Mouse (Mus musculus) thymus, adult 2 months (tissue): ENCODE results near the gene Dennd1c. TPM values are rescaled to one million over a fixed set of nuclear protein-coding genes. Genes with fewer than 3 reads are reported as not detected.

Experiments used
- DNase-seq: peaks from one replicate; pipeline ENCODE4 v3.0.0; 2021
- H3K27ac ChIP-seq: fragments of 200-500 bp; 2 replicates; pipeline ENCODE4 v1.5.1; 2012; ENCODE audit warnings: low read length, control low read depth; ENCODE audit not compliant: control insufficient read depth, insufficient read depth
- H3K27me3 ChIP-seq: fragments of 200-500 bp; 2 replicates; pipeline ENCODE4 v1.6.1; 2012; ENCODE audit warnings: mild to moderate bottlenecking, low read length, moderate library complexity, mixed read lengths; ENCODE audit not compliant: control insufficient read depth, insufficient read depth
- H3K36me3 ChIP-seq: fragments of 200-500 bp; 2 replicates; pipeline ENCODE4 v1.6.1; 2012; ENCODE audit warnings: mild to moderate bottlenecking, low read length, moderate library complexity; ENCODE audit not compliant: control insufficient read depth, insufficient read depth
- H3K4me1 ChIP-seq: fragments of 200-500 bp; replicated peaks from 2 replicates; pipeline ENCODE4 v1.6.1; 2012; ENCODE audit warnings: low read length; ENCODE audit not compliant: control insufficient read depth, insufficient read depth
- H3K4me3 ChIP-seq: fragments of 200-500 bp; 2 replicates; pipeline ENCODE4 v1.5.1; 2012; ENCODE audit warnings: mild to moderate bottlenecking, low read length, control low read depth, moderate library complexity; ENCODE audit not compliant: control insufficient read depth, insufficient read depth
- CTCF ChIP-seq: fragments of 200-500 bp; IDR thresholded peaks from 2 replicates; pipeline ENCODE4 v1.5.1; 2012; ENCODE audit warnings: mild to moderate bottlenecking, control low read depth, low read length, moderate library complexity, borderline replicate concordance; ENCODE audit not compliant: control insufficient read depth, poor library complexity, insufficient read depth; ENCODE audit errors: extremely low read depth
- POLR2A ChIP-seq: fragments of 200-500 bp; IDR thresholded peaks from 2 replicates; pipeline ENCODE4 v1.6.1; 2012; ENCODE audit warnings: mild to moderate bottlenecking, low read length, control low read depth, moderate library complexity; ENCODE audit not compliant: control insufficient read depth, poor library complexity, insufficient read depth; ENCODE audit errors: extremely low read depth
- WGBS: fragments of 180-500 bp; shearing (Covaris S2); methylation state at CpG from one replicate; pipeline ENCODE4 v1.1.7; 2018; 5-methylcytosine and 5-hydroxymethylcytosine counted together
- polyA plus RNA-seq: library from polyadenylated mRNA; depleted of rRNA; stranded (reverse); fragments of >200 nt; gene quantifications from 2 replicates; pipeline ENCODE4 v1.2.3, GENCODE M21; 2012

Gene Dennd1c
- polyA plus RNA-seq, 1 experiment: 196 TPM

DNA sequence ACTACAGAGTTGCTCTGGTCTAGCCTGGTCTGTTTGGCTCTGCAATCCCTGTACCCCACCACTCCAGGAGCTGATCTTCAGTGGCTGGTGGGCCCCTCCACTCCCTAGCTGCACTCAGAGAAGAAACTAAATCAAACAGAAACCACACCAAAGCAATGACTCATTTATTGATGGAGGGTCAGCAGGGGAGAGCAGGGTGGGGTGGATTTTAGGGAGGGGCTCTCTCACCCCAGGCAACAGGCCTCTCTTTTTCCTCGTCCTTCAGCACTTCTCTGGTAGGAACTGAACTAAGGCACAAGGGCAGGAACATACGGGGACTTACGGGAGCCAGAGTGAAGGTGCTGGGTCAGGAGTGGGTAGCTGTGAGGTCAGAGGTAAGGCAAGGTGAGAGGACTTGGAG, 1.6 kb upstream of the Dennd1c start:
- no peaks in the 10 kb centered on the region for H3K27me3 ChIP-seq
- no peak for DNase-seq
- H3K36me3 ChIP-seq: no peaks in the 10 kb centered on the region
- no peak overlapping the region for H3K4me3 ChIP-seq
- WGBS: 80% methylated on average over 3 of the region's 3 CpGs
- H3K4me1 ChIP-seq: peaks cover 46% of the 10 kb centered on the region
- no peak overlapping the region for H3K27ac ChIP-seq
- no peak for TF ChIP-seq CTCF
- TF ChIP-seq POLR2A: no peak

DNA sequence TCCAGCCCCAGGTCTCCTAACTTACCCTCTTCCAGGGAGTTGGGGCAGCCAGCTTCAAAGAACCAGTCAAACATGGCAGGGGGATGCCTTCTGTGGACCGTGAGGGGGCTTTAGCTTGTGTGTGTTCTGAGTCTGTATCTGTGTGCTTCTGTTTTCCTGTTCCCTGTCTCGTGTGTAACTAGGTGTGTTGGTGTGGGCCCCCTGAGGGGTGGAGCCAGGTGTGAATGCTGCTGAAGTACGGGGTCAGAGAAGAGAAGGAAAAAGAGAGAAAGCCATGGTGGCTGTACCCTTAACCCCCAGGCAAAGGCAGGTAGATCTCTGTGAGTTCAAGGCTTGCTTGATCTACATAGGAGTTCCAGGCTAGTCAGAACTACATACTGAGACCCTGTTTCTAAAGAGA, 1.4 kb downstream of the Dennd1c start:
- 23% methylated on average over 3 of the region's 3 CpGs for WGBS
- Histone ChIP-seq H3K36me3 (no peaks in the 10 kb centered on the region; the same call in 1 of the 2 replicates), H3K27ac (peak overlapping the region; percentile 41), H3K4me3 (no peak overlapping the region; the same call in 1 of the 2 replicates), H3K4me1 (peaks cover 55% of the 10 kb centered on the region), H3K27me3 (no peaks in the 10 kb centered on the region)
- peak; percentile 44 for DNase-seq
- TF ChIP-seq POLR2A (no peak), CTCF (no peak)

DNA sequence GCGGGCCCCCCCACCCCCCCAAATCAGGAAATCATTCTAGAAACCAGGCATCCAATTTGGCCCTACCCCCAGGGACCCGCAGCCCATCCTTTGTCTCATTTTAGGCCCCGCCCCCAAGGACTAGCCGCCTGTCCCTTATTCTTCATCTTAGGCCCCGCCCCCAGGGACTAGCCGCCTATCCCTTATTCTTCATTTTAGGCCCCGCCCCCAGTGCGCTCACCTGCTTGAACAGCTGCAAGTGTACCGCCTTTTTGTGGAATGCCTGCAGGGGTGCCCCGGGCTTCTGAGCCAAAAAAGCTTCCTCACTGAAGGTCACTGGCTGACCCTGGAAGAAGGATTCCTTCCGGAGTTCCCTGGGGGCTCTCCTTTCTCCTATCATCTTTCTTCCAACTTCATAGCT, 7.6 kb downstream of the Dennd1c start:
- no peak overlapping the region for H3K27ac ChIP-seq
- H3K36me3 ChIP-seq: peaks cover 12% of the 10 kb centered on the region
- H3K4me1 ChIP-seq: peaks cover 12% of the 10 kb centered on the region
- H3K27me3 ChIP-seq: no peaks in the 10 kb centered on the region
- DNase-seq: no peak
- H3K4me3 ChIP-seq: no peak overlapping the region
- no peak for TF ChIP-seq POLR2A
- no peak for TF ChIP-seq CTCF
- 79% methylated on average over 11 of the region's 11 CpGs for WGBS

DNA sequence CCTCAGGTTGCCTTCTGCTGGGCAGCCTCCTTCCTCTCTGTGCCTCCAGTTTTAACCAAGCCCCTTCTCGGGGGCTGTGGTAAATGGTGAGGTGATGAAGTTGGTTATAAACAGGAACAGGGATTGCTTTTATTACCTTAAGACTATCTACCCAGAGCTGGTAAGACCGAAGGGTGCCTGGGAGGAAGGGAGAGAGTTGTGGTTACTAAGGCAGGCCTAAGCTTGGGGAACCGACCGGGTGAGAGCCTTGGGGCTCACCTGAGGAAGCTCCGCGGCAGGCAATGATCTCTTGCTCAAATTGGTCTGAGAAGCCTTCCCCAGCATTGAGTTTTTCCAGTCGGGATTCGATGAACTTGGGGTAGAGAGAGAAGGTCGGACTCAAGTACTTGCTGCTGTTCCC, 8.0 kb downstream of the Dennd1c start:
- DNase-seq: no peak
- TF ChIP-seq POLR2A: no peak
- no peak for TF ChIP-seq CTCF
- Histone ChIP-seq H3K4me3 (no peak overlapping the region), H3K27me3 (no peaks in the 10 kb centered on the region), H3K36me3 (peaks cover 12% of the 10 kb centered on the region), H3K27ac (no peak overlapping the region), H3K4me1 (peaks cover 11% of the 10 kb centered on the region)
- WGBS: 48% methylated on average over 9 of the region's 9 CpGs

DNA sequence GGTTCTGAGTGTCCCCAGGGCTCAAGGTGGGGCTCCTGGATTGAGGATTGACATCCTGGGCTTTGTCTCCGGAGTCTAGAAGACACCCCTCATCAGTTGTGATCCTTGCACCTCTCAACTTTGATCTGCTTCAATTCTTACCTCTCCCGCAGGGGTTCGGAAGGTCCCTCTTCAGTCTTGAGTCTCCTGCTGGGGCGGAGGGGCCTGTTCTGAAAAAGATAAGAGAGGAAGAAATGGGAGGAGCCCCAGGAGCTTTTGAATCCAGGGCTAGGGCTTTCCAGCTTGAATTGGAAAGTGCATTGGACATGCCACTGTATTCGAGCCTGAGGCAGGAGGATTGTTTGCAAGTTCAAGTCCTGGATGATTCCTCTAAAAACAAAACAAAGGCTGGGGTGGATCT, 11.4 kb downstream of the Dennd1c start:
- no peak for DNase-seq
- no peak overlapping the region for H3K27ac ChIP-seq
- H3K4me1 ChIP-seq: peaks cover 7% of the 10 kb centered on the region
- no peak overlapping the region for H3K4me3 ChIP-seq
- WGBS: 93% methylated on average over 5 of the region's 5 CpGs
- peaks cover 12% of the 10 kb centered on the region for H3K36me3 ChIP-seq
- TF ChIP-seq POLR2A: no peak
- no peak for TF ChIP-seq CTCF
- H3K27me3 ChIP-seq: peaks cover 3% of the 10 kb centered on the region; the same call in 1 of the 2 replicates

DNA sequence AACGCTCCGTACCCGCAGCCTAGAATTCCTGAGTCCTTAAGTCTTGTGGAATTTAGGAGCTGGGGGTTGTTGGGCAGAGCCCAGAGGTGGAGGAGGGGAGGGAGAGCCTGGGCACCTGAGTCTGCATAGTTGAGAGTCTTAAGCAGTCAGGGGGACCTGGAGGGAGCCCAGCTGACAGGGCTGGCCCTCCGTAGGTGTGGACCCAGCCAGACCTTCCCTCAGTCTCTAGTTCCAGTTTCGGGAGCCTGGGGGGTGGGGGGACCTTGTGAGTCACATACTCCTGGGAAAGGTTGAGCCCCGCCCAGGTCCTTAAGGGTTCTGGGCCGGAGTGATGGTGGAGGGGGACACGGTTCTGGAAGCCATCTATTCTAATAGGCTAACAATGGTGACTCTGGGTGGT, 15.3 kb downstream of the Dennd1c start:
- no peak overlapping the region for H3K4me3 ChIP-seq
- DNase-seq: no peak
- WGBS: 86% methylated on average over 8 of the region's 8 CpGs
- peaks cover 3% of the 10 kb centered on the region; the same call in 1 of the 2 replicates for H3K27me3 ChIP-seq
- H3K4me1 ChIP-seq: peaks cover 24% of the 10 kb centered on the region
- H3K27ac ChIP-seq: no peak overlapping the region
- no peaks in the 10 kb centered on the region; the same call in 1 of the 2 replicates for H3K36me3 ChIP-seq
- TF ChIP-seq POLR2A (no peak), CTCF (no peak)

DNA sequence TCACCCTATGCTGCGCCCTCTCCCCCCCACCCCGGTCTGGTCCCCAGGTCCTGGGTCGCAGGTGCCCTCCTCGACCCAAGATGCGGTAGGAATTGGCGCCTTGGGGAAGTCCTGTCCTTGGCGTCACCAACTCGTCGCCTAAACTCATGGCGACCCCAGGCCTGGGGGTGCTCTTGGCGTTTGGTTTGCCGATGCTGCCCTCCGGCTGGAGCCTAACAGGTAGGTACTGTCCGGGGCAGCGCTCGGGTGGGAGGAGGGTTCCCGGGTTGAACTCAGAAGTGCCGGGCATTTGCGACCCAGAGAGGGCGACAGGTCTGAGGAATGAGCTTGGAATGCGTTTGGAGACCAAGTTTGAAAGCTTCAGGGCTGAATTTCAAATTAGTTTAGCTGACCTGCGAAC, 15.8 kb downstream of the Dennd1c start:
- no peak for DNase-seq
- TF ChIP-seq CTCF (no peak), POLR2A (no peak)
- Histone ChIP-seq H3K27ac (no peak overlapping the region), H3K27me3 (peaks cover 3% of the 10 kb centered on the region; the same call in 1 of the 2 replicates), H3K4me1 (peaks cover 26% of the 10 kb centered on the region), H3K4me3 (peak overlapping the region; percentile 11), H3K36me3 (no peaks in the 10 kb centered on the region; the same call in 1 of the 2 replicates)
- WGBS: 21% methylated on average over 22 of the region's 22 CpGs
